Mouse (Mus musculus): ENCODE results near the gene Dvl1. TPM values are rescaled to one million over a fixed set of nuclear protein-coding genes. Genes with fewer than 3 reads are reported as not detected.

The Dvl1 gene
- polyA plus RNA-seq, 1 experiment from 2014 or later = 7.6 TPM

DNA sequence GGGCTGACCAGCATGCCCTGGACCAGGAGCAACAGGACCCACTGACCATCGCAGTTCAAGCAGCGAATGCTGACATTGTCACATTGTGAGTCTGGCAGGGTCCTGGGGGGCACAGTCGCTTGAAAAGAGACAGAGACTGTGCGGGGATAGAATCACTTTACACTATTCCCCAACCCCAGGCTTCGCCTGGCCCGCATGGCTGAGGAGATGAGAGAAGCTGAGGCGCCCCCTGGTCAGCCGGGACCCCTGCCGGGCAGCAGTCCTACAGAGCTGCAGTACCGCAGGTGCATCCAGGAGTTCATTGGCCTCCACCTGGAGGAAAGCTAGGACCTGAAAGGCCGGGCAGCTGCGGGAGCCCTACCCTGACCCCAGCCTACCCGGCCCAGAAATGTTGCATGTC lies 58.4 kb downstream of the Dvl1 start:
- no peak for DNase-seq (ENCODE audit: low spot score)

DNA sequence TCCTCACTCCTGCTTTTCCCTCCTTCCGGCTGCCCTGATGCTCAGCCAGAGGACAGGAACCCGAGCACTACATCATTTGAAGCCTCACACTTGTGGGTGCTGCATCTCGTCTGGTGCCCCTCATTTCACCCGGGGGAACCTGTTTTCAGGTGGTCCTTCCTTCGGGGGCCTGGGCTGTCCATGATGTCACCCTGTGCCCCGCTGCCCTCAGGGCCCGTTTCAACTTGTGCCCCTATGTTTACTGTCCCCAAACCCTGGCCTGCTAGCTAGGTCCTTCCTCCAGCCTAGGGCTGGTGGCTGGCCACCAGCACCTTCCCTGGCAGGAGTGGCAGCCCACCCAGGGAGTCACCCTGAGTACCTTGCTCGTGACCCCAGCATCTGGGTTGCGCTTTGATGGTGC lies 58.9 kb downstream of the Dvl1 start:
- no peak for DNase-seq (ENCODE audit: low spot score)

DNA sequence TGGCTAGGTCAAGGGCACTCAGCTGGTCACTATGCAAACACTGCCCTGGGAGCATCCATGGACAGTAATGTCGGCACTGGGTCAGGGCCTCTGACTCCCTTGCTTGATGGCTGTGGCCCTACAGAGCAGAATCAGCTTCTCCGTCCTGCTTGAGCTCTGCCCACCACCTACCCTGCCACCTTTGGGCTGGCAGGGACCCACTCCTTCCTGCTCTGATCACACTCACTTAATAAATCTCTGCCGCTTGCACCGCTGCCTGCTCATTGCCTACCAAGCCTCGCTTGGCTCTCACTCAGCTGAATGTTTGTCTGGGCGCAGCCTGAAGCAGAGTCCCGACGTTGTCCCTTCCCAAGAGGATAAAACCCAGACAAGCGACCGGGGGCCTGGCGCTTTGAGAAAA lies 59.8 kb downstream of the Dvl1 start:
- DNase-seq (ENCODE audit: low spot score) = no peak

DNA sequence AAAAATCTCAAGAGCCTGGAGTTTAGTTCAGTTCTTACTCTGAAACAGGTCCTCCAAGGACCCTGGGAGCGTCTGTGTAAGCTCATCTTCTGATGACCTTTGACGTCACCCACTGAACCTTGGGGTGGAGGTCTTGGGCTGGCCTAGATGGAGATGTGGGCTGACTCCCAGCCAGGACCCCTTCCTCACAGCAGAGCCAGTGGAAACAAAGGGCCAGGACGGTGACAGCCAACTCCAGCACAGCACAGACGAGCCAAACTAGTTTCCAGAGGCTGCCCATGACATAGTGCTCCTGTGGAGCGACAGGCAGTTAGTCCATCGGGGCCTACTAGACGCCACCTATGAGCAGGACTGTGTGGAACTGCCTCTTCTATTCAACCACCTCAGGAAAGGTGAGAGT lies 61.1 kb downstream of the Dvl1 start:
- DNase-seq (ENCODE audit: low spot score) = no peak

DNA sequence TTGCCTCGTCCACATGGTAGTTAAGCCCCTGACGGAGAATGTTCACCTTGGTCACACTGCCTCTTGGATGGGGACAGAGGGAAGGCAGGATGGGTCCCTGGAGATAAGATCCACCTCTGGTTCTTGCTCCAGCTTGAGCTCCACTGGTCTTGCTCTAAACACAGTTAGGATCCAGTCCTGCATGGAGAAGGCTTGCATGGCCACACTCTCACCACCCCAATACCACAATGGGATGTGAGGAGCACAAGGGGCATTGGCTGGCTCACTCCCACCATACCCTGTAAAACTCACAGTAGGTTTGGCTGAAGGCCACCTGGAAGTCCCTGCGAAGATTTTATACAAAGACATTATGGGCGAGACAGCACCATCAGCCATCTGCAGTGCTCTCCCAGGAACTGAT lies 61.5 kb downstream of the Dvl1 start:
- no peak for DNase-seq (ENCODE audit: low spot score)

Other genes starting within 250 kb of the Dvl1 start
- 6.3 and 7.5 TPM in 2 replicates for gene Slc35e2, start 246.0 kb upstream of the Dvl1 start, polyA plus RNA-seq (2015; fragmentation: Nextera tagmentation; extraction: Ambion mirVana)
- 65.7 and 76.3 TPM in 2 replicates for gene Cdk11b, start 222.5 kb upstream of the Dvl1 start, polyA plus RNA-seq (2015; fragmentation: Nextera tagmentation; extraction: Ambion mirVana)
- not detected in 2 replicates for gene Gm10563, start 202.0 kb upstream of the Dvl1 start, polyA plus RNA-seq (2015; fragmentation: Nextera tagmentation; extraction: Ambion mirVana)
- gene Mmp23, start 194.0 kb upstream of the Dvl1 start, polyA plus RNA-seq (2015; fragmentation: Nextera tagmentation; extraction: Ambion mirVana) = 7.5 and 8.3 TPM in 2 replicates
- 14.2 and 14.4 TPM in 2 replicates for gene Mib2, start 178.2 kb upstream of the Dvl1 start, polyA plus RNA-seq (2015; fragmentation: Nextera tagmentation; extraction: Ambion mirVana)
- 4.4 and 5.2 TPM in 2 replicates for gene Fndc10, start 153.1 kb upstream of the Dvl1 start, polyA plus RNA-seq (2015; fragmentation: Nextera tagmentation; extraction: Ambion mirVana)
- 194 and 202 TPM in 2 replicates for gene Ssu72, start 142.6 kb upstream of the Dvl1 start, polyA plus RNA-seq (2015; fragmentation: Nextera tagmentation; extraction: Ambion mirVana)
- gene Tmem240, start 112.6 kb upstream of the Dvl1 start, polyA plus RNA-seq (2015; fragmentation: Nextera tagmentation; extraction: Ambion mirVana) = 1.1 and 1.4 TPM in 2 replicates
- 61.6 and 63.9 TPM in 2 replicates for gene Atad3a, start 86.3 kb upstream of the Dvl1 start, polyA plus RNA-seq (2015; fragmentation: Nextera tagmentation; extraction: Ambion mirVana)
- 8.6 and 9.0 TPM in 2 replicates for gene Vwa1, start 72.7 kb upstream of the Dvl1 start, polyA plus RNA-seq (2015; fragmentation: Nextera tagmentation; extraction: Ambion mirVana)
- 0.05 and 0.21 TPM in 2 replicates for gene Tmem88b, start 61.5 kb upstream of the Dvl1 start, polyA plus RNA-seq (2015; fragmentation: Nextera tagmentation; extraction: Ambion mirVana)
- 0.23 and 0.42 TPM in 2 replicates for gene Ankrd65, start 57.0 kb upstream of the Dvl1 start, polyA plus RNA-seq (2015; fragmentation: Nextera tagmentation; extraction: Ambion mirVana)
- 283 and 286 TPM in 2 replicates for gene Mrpl20, start 44.5 kb upstream of the Dvl1 start, polyA plus RNA-seq (2015; fragmentation: Nextera tagmentation; extraction: Ambion mirVana)
- 139 and 162 TPM in 2 replicates for gene Ccnl2, start 34.9 kb upstream of the Dvl1 start, polyA plus RNA-seq (2015; fragmentation: Nextera tagmentation; extraction: Ambion mirVana)
- gene Aurkaip1, start 16.1 kb upstream of the Dvl1 start, polyA plus RNA-seq (2015; fragmentation: Nextera tagmentation; extraction: Ambion mirVana) = 187 and 198 TPM in 2 replicates
- 15.1 and 18.1 TPM in 2 replicates for gene Mxra8, start 7.7 kb upstream of the Dvl1 start, polyA plus RNA-seq (2015; fragmentation: Nextera tagmentation; extraction: Ambion mirVana)
- gene Tas1r3, start 16.0 kb downstream of the Dvl1 start, polyA plus RNA-seq (2015; fragmentation: Nextera tagmentation; extraction: Ambion mirVana) = 0.16 and 0.28 TPM in 2 replicates
- 9.4 and 11.4 TPM in 2 replicates for gene Cptp, start 22.0 kb downstream of the Dvl1 start, polyA plus RNA-seq (2015; fragmentation: Nextera tagmentation; extraction: Ambion mirVana)
- gene Ints11, start 22.1 kb downstream of the Dvl1 start, polyA plus RNA-seq (2015; fragmentation: Nextera tagmentation; extraction: Ambion mirVana) = 84.9 and 92.2 TPM in 2 replicates
- gene Pusl1, start 44.4 kb downstream of the Dvl1 start, polyA plus RNA-seq (2015; fragmentation: Nextera tagmentation; extraction: Ambion mirVana) = 39.9 and 42.5 TPM in 2 replicates
- 9.7 and 11.6 TPM in 2 replicates for gene Acap3, start 44.4 kb downstream of the Dvl1 start, polyA plus RNA-seq (2015; fragmentation: Nextera tagmentation; extraction: Ambion mirVana)
- 117 and 128 TPM in 2 replicates for gene Ube2j2, start 96.4 kb downstream of the Dvl1 start, polyA plus RNA-seq (2015; fragmentation: Nextera tagmentation; extraction: Ambion mirVana)
- gene C1qtnf12, start 114.9 kb downstream of the Dvl1 start, polyA plus RNA-seq (2015; fragmentation: Nextera tagmentation; extraction: Ambion mirVana) = 14.9 and 19.3 TPM in 2 replicates
- gene B3galt6, start 145.2 kb downstream of the Dvl1 start, polyA plus RNA-seq (2015; fragmentation: Nextera tagmentation; extraction: Ambion mirVana) = 8.4 and 10.7 TPM in 2 replicates
- gene Sdf4, start 145.5 kb downstream of the Dvl1 start, polyA plus RNA-seq (2015; fragmentation: Nextera tagmentation; extraction: Ambion mirVana) = 187 and 194 TPM in 2 replicates
- gene Tnfrsf4, start 166.4 kb downstream of the Dvl1 start, polyA plus RNA-seq (2015; fragmentation: Nextera tagmentation; extraction: Ambion mirVana) = 7.9 and 9.5 TPM in 2 replicates
- gene Tnfrsf18, start 178.8 kb downstream of the Dvl1 start, polyA plus RNA-seq (2015; fragmentation: Nextera tagmentation; extraction: Ambion mirVana) = 13.9 and 14.8 TPM in 2 replicates
- 0.27 and 0.35 TPM in 2 replicates for gene Ttll10, start 212.0 kb downstream of the Dvl1 start, polyA plus RNA-seq (2015; fragmentation: Nextera tagmentation; extraction: Ambion mirVana)